Mouse (Mus musculus) limb, embryonic 13.5 days (tissue): ENCODE data around the gene Lrrc63. TPM values are rescaled to one million over a fixed set of nuclear protein-coding genes. Genes with fewer than 3 reads are reported as not detected.

Experiments used
- ATAC-seq: fragments of 200-750 bp; cut with Nextera tagmentation; 2 replicates; pipeline ENCODE4 v1.8.0; 2017; ENCODE audit warnings: low read depth, moderate number of reproducible peaks, moderate TSS enrichment; ENCODE audit not compliant: low FRiP score
- H3K27ac ChIP-seq: fragments of 300-500 bp; sonication (generic); 2 replicates; pipeline ENCODE4 v1.5.1; 2015; ENCODE audit warnings: inconsistent platforms, mild to moderate bottlenecking, moderate library complexity
- H3K27me3 ChIP-seq: fragments of 300-500 bp; sonication (generic); 2 replicates; pipeline ENCODE4 v1.6.1; 2015; ENCODE audit warnings: mild to moderate bottlenecking, inconsistent platforms
- H3K36me3 ChIP-seq: fragments of 300-500 bp; sonication (generic); 2 replicates; pipeline ENCODE4 v1.6.1; 2015; ENCODE audit warnings: inconsistent platforms, mild to moderate bottlenecking, moderate library complexity
- H3K4me1 ChIP-seq: fragments of 300-500 bp; sonication (generic); 2 replicates; pipeline ENCODE4 v1.6.1; 2015; ENCODE audit warnings: inconsistent platforms
- H3K4me2 ChIP-seq: fragments of 300-500 bp; sonication (generic); replicated peaks from 2 replicates; pipeline ENCODE4 v1.6.1; 2015; ENCODE audit warnings: inconsistent platforms, mild to moderate bottlenecking, moderate library complexity
- H3K4me3 ChIP-seq: fragments of 300-500 bp; sonication (generic); 2 replicates; pipeline ENCODE4 v1.5.1; 2015; ENCODE audit warnings: moderate library complexity, mild to moderate bottlenecking, inconsistent platforms
- H3K9ac ChIP-seq: fragments of 300-500 bp; sonication (generic); 2 replicates; pipeline ENCODE4 v1.6.1; 2015; ENCODE audit warnings: mild to moderate bottlenecking, inconsistent platforms
- H3K9me3 ChIP-seq: fragments of 300-500 bp; sonication (generic); 2 replicates; pipeline ENCODE4 v1.6.1; 2016; ENCODE audit warnings: inconsistent platforms
- WGBS: fragments of 180-500 bp; shearing (Covaris S2); methylation state at CpG from one replicate; pipeline ENCODE4 v1.1.7; 2015; 5-methylcytosine and 5-hydroxymethylcytosine counted together
- polyA plus RNA-seq: library from polyadenylated mRNA; unstranded; fragments of >200 nt; fragmentation: Nextera tagmentation; extraction: Ambion mirVana; gene quantifications from 2 replicates; pipeline ENCODE4 v1.2.1, GENCODE M21; 2015

The Lrrc63 gene
- polyA plus RNA-seq, 1 experiment from 2014 or later, result not detected

- H3K36me3 ChIP-seq, result no peaks in the 10 kb centered on the region
- H3K27ac ChIP-seq, result no peak overlapping the region
- no peaks in the 10 kb centered on the region for H3K9me3 ChIP-seq
- no peaks in the 10 kb centered on the region for H3K4me1 ChIP-seq
- ATAC-seq, result no peak
- H3K4me2 ChIP-seq, result no peak overlapping the region
- WGBS, result 82% methylated on average over 9 of the region's 9 CpGs
- no peaks in the 10 kb centered on the region for H3K27me3 ChIP-seq
- no peak overlapping the region for H3K9ac ChIP-seq
- H3K4me3 ChIP-seq, result no peak overlapping the region
These were observed 73.7 kb downstream of the Lrrc63 start for GRCm38 (mm10) chr14:75056861-75057431.

GRCm38 (mm10) chr14:75054455-75055343 lies 76.0 kb downstream of the Lrrc63 start:
- Histone ChIP-seq H3K27ac (no peak overlapping the region), H3K9me3 (no peaks in the 10 kb centered on the region), H3K36me3 (no peaks in the 10 kb centered on the region), H3K4me3 (no peak overlapping the region), H3K4me2 (no peak overlapping the region), H3K9ac (no peak overlapping the region), H3K27me3 (no peaks in the 10 kb centered on the region), H3K4me1 (no peaks in the 10 kb centered on the region)
- WGBS, result 72% methylated on average over 14 of the region's 14 CpGs
- ATAC-seq, result no peak

GRCm38 (mm10) chr14:75052451-75052850 lies 78.2 kb downstream of the Lrrc63 start:
- Histone ChIP-seq H3K9me3 (no peaks in the 10 kb centered on the region), H3K4me3 (no peak overlapping the region), H3K27ac (no peak overlapping the region), H3K9ac (no peak overlapping the region), H3K36me3 (no peaks in the 10 kb centered on the region), H3K27me3 (no peaks in the 10 kb centered on the region), H3K4me1 (no peaks in the 10 kb centered on the region), H3K4me2 (no peak overlapping the region)
- ATAC-seq, result no peak
- WGBS, result 71% methylated on average over 8 of the region's 8 CpGs

GRCm38 (mm10) chr14:75045184-75045583 lies 85.5 kb downstream of the Lrrc63 start:
- H3K4me2 ChIP-seq, result no peak overlapping the region
- no peaks in the 10 kb centered on the region for H3K27me3 ChIP-seq
- H3K27ac ChIP-seq, result no peak overlapping the region
- H3K9me3 ChIP-seq, result no peaks in the 10 kb centered on the region
- no peaks in the 10 kb centered on the region for H3K36me3 ChIP-seq
- no peak for ATAC-seq
- H3K9ac ChIP-seq, result no peak overlapping the region
- no peaks in the 10 kb centered on the region for H3K4me1 ChIP-seq
- WGBS, result 72% methylated on average over 7 of the region's 7 CpGs
- no peak overlapping the region for H3K4me3 ChIP-seq

GRCm38 (mm10) chr14:75035431-75035830 lies 95.2 kb downstream of the Lrrc63 start:
- H3K9me3 ChIP-seq, result no peaks in the 10 kb centered on the region
- H3K36me3 ChIP-seq, result no peaks in the 10 kb centered on the region
- H3K9ac ChIP-seq, result no peak overlapping the region
- H3K4me2 ChIP-seq, result no peak overlapping the region
- H3K4me1 ChIP-seq, result no peaks in the 10 kb centered on the region
- ATAC-seq, result no peak
- H3K4me3 ChIP-seq, result no peak overlapping the region
- no peaks in the 10 kb centered on the region for H3K27me3 ChIP-seq
- WGBS, result 61% methylated on average over 11 of the region's 11 CpGs
- H3K27ac ChIP-seq, result no peak overlapping the region

Other genes starting within 250 kb of the Lrrc63 start
- 14.6 and 17.3 TPM in 2 replicates for gene Lrch1, start 183.0 kb downstream of the Lrrc63 start, polyA plus RNA-seq
- 1.9 and 2.5 TPM in 2 replicates for gene Rubcnl, start 114.9 kb downstream of the Lrrc63 start, polyA plus RNA-seq
- gene Lcp1, start 220 bp upstream of the Lrrc63 start, polyA plus RNA-seq, result 24.8 and 26.4 TPM in 2 replicates
- gene Cpb2, start 111.4 kb upstream of the Lrrc63 start, polyA plus RNA-seq, result 0.26 TPM in 1 of 2 replicates, not detected in the other
- 36.7 and 41.7 TPM in 2 replicates for gene Zc3h13, start 153.5 kb upstream of the Lrrc63 start, polyA plus RNA-seq